Mouse (Mus musculus): ENCODE measurements around the gene Moap1. TPM values are rescaled to one million over a fixed set of nuclear protein-coding genes. Genes with fewer than 3 reads are reported as not detected.
A peak's percentile ranks its signal among the peaks of the same experiment; 100 is the strongest.

Gene Moap1
- polyA plus RNA-seq, 1 experiment from 2014 or later = 22.0 TPM

DNA sequence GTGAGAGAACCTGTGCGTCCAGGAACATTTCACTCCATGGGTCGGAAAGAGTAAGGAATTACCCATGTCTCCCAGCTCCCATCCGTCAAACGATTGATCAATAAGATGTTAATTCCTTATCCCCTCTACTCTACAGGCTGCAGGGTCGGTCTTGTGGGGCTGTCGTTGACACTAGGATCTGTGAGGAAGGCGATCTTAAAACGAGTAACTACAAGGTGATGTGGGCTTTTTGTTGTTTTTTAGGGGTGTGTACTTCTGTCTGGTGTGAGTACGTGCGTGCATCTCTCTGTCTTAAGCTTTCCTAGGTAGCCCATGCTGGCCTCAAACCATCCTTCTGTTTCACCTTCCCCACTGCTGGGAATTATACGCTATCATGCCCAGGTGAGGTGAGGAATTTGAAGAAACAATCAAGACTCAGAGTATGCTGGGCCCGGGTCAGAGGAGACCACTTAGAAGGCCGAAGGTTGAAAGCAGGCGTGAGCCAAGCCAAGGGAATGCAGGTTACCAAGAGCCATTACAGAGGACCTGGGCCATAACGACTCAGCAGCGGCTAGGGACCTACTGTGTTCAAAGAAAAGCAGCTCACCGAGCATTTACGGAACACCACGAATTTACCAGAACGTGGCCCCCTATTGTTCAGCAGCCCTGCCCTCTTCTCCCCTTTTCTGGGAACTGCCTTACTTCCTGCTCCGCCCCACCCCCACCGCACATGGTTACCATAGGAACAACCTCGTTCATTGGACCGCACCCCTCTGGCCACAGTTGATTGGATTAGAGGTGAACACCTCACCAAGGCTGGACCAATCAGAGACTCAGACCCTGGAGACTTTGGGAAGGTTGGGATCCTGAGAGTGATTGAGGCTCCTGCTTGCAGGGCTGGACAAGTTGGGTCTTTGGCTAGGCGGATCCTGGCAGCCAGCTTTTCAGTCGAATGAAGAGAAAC is 13.3 kb downstream of the Moap1 start:
- H3K4me3 ChIP-seq (ENCODE audit: low read length) = peak overlapping the region; percentile 31; the same call in 1 of the 2 replicates
- no peaks in the 10 kb centered on the region for H3K36me3 ChIP-seq (ENCODE audit: control insufficient read depth, insufficient read depth, low read length)
- peak overlapping the region; percentile 50 for H3K4me2 ChIP-seq (ENCODE audit: low read depth, low read length)
- peak; percentile 95 for ATAC-seq (ENCODE audit: low read depth)
- H3K27ac ChIP-seq (ENCODE audit: low read length) = 0 out of 2 replicates have a peak overlapping the region, but pooled peaks have one; percentile 23
- H3K9ac ChIP-seq (ENCODE audit: low read length) = no peak overlapping the region
- 33% methylated on average over 26 of the region's 26 CpGs for WGBS
- H3K27me3 ChIP-seq (ENCODE audit: control insufficient read depth, insufficient read depth, low read depth, low read length) = no peaks in the 10 kb centered on the region
- peaks cover 9% of the 10 kb centered on the region for H3K4me1 ChIP-seq (replicated peaks; ENCODE audit: control insufficient read depth, insufficient read depth, low read length)
- H3K9me3 ChIP-seq (ENCODE audit: control insufficient read depth, low read length) = no peaks in the 10 kb centered on the region

GRCm38 (mm10) chr12:102725761-102726175 is 17.7 kb downstream of the Moap1 start:
- ATAC-seq (ENCODE audit: low read depth) = no peak
- WGBS = 65% methylated on average over 7 of the region's 7 CpGs
- Histone ChIP-seq H3K27me3 (ENCODE audit: control insufficient read depth, insufficient read depth, low read depth, low read length) (no peaks in the 10 kb centered on the region), H3K27ac (ENCODE audit: low read length) (no peak overlapping the region), H3K4me3 (ENCODE audit: low read length) (no peak overlapping the region), H3K36me3 (ENCODE audit: control insufficient read depth, insufficient read depth, low read length) (no peaks in the 10 kb centered on the region), H3K4me1 (replicated peaks; ENCODE audit: control insufficient read depth, insufficient read depth, low read length) (peaks cover 6% of the 10 kb centered on the region), H3K9me3 (ENCODE audit: control insufficient read depth, low read length) (no peaks in the 10 kb centered on the region), H3K9ac (ENCODE audit: low read length) (no peak overlapping the region), H3K4me2 (ENCODE audit: low read depth, low read length) (no peak overlapping the region)

DNA sequence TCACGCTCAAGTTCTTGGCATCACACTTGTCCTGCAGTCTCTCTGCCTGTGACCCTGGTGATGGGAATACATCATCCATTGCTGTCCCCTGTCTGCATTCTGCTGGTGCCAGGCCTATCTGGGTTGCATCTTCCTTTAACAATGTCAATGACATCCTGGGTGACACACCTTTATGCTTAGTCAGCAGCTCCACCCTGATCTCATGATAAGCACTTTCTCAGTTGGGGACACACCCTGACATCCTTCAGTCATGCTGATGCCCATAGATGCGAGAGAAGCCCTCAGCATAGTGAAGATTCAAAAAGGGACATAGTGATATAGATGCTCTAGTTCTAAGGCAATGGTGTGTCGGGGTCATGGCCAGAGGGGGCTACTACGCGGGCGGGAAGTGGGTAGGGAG is 18.3 kb downstream of the Moap1 start:
- Histone ChIP-seq H3K4me2 (ENCODE audit: low read depth, low read length) (no peak overlapping the region), H3K4me3 (ENCODE audit: low read length) (no peak overlapping the region), H3K9me3 (ENCODE audit: control insufficient read depth, low read length) (no peaks in the 10 kb centered on the region), H3K27ac (ENCODE audit: low read length) (no peak overlapping the region), H3K27me3 (ENCODE audit: control insufficient read depth, insufficient read depth, low read depth, low read length) (no peaks in the 10 kb centered on the region), H3K9ac (ENCODE audit: low read length) (no peak overlapping the region), H3K36me3 (ENCODE audit: control insufficient read depth, insufficient read depth, low read length) (no peaks in the 10 kb centered on the region), H3K4me1 (replicated peaks; ENCODE audit: control insufficient read depth, insufficient read depth, low read length) (peaks cover 1% of the 10 kb centered on the region; the same call in 1 of the 2 replicates)
- 90% methylated on average over 6 of the region's 6 CpGs for WGBS
- ATAC-seq (ENCODE audit: low read depth) = no peak

- ATAC-seq (ENCODE audit: low read depth) = no peak
- no peaks in the 10 kb centered on the region for H3K27me3 ChIP-seq (ENCODE audit: control insufficient read depth, insufficient read depth, low read depth, low read length)
- H3K4me2 ChIP-seq (ENCODE audit: low read depth, low read length) = no peak overlapping the region
- no peaks in the 10 kb centered on the region for H3K36me3 ChIP-seq (ENCODE audit: control insufficient read depth, insufficient read depth, low read length)
- no peak overlapping the region for H3K4me3 ChIP-seq (ENCODE audit: low read length)
- no peaks in the 10 kb centered on the region for H3K9me3 ChIP-seq (ENCODE audit: control insufficient read depth, low read length)
- no peak overlapping the region for H3K27ac ChIP-seq (ENCODE audit: low read length)
- 64% methylated on average over 6 of the region's 6 CpGs for WGBS
- H3K9ac ChIP-seq (ENCODE audit: low read length) = no peak overlapping the region
- no peaks in the 10 kb centered on the region for H3K4me1 ChIP-seq (replicated peaks; ENCODE audit: control insufficient read depth, insufficient read depth, low read length)
Measured at GRCm38 (mm10) chr12:102723861-102724260, 19.6 kb downstream of the Moap1 start.

GRCm38 (mm10) chr12:102722966-102723365 is 20.5 kb downstream of the Moap1 start:
- H3K9ac ChIP-seq (ENCODE audit: low read length) = no peak overlapping the region
- no peak overlapping the region for H3K27ac ChIP-seq (ENCODE audit: low read length)
- no peaks in the 10 kb centered on the region for H3K9me3 ChIP-seq (ENCODE audit: control insufficient read depth, low read length)
- H3K4me1 ChIP-seq (replicated peaks; ENCODE audit: control insufficient read depth, insufficient read depth, low read length) = no peaks in the 10 kb centered on the region
- 65% methylated on average over 8 of the region's 8 CpGs for WGBS
- no peaks in the 10 kb centered on the region for H3K27me3 ChIP-seq (ENCODE audit: control insufficient read depth, insufficient read depth, low read depth, low read length)
- no peak overlapping the region for H3K4me3 ChIP-seq (ENCODE audit: low read length)
- H3K4me2 ChIP-seq (ENCODE audit: low read depth, low read length) = no peak overlapping the region
- H3K36me3 ChIP-seq (ENCODE audit: control insufficient read depth, insufficient read depth, low read length) = no peaks in the 10 kb centered on the region
- ATAC-seq (ENCODE audit: low read depth) = no peak

- no peak overlapping the region for H3K4me3 ChIP-seq (ENCODE audit: low read length)
- WGBS = 39% methylated on average over 11 of the region's 11 CpGs
- no peaks in the 10 kb centered on the region for H3K4me1 ChIP-seq (replicated peaks; ENCODE audit: control insufficient read depth, insufficient read depth, low read length)
- H3K36me3 ChIP-seq (ENCODE audit: control insufficient read depth, insufficient read depth, low read length) = no peaks in the 10 kb centered on the region
- H3K9me3 ChIP-seq (ENCODE audit: control insufficient read depth, low read length) = no peaks in the 10 kb centered on the region
- no peaks in the 10 kb centered on the region for H3K27me3 ChIP-seq (ENCODE audit: control insufficient read depth, insufficient read depth, low read depth, low read length)
- no peak overlapping the region for H3K4me2 ChIP-seq (ENCODE audit: low read depth, low read length)
- ATAC-seq (ENCODE audit: low read depth) = no peak
- no peak overlapping the region for H3K27ac ChIP-seq (ENCODE audit: low read length)
- no peak overlapping the region for H3K9ac ChIP-seq (ENCODE audit: low read length)
Measured at GRCm38 (mm10) chr12:102722451-102722850, 21.0 kb downstream of the Moap1 start.

DNA sequence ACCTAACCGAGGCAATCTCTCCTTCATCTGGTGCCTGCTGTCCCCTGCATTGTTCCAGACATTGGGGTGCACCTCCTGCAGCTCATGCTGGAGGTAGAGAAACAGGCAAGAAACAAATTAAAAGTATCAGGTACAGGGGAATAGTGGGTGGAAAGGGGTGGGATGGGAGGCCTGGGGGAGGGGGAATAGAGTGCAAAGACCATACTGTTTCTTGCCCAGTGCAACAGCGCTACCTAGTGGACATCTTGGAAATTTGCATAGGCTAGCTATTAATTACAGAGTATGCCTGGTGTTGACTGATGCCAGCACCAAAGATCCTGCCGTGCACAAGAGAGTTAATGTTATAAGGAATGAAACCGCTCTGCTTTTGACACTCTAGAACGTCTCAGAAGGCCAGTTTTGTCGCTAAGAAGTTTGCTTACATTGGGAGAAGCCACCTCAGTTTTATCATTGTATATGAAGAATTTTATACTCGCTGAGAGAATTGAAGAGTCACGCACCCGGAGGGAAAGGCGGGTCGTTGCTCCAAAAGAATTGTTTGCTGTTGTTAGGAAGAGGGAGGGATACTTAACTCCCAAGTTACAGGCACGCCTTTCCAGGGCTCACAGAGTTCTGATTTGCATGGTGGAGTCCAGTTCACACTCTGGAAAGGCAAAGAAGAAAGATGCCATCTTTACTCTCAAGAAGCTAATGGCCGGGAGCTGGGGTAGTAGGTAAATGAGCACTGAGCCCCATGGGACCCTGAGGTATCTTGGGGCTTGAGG is 23.7 kb downstream of the Moap1 start:
- WGBS = 21% methylated on average over 13 of the region's 13 CpGs
- ATAC-seq (ENCODE audit: low read depth) = peak; percentile 52; the same call in 1 of the 2 replicates
- Histone ChIP-seq H3K4me1 (replicated peaks; ENCODE audit: control insufficient read depth, insufficient read depth, low read length) (no peaks in the 10 kb centered on the region), H3K36me3 (ENCODE audit: control insufficient read depth, insufficient read depth, low read length) (no peaks in the 10 kb centered on the region), H3K4me2 (ENCODE audit: low read depth, low read length) (0 out of 2 replicates have a peak overlapping the region, but pooled peaks have one; percentile 16), H3K27me3 (ENCODE audit: control insufficient read depth, insufficient read depth, low read depth, low read length) (no peaks in the 10 kb centered on the region), H3K4me3 (ENCODE audit: low read length) (no peak overlapping the region), H3K27ac (ENCODE audit: low read length) (no peak overlapping the region), H3K9me3 (ENCODE audit: control insufficient read depth, low read length) (no peaks in the 10 kb centered on the region), H3K9ac (ENCODE audit: low read length) (no peak overlapping the region)

GRCm38 (mm10) chr12:102714654-102715395 is 28.6 kb downstream of the Moap1 start:
- Histone ChIP-seq H3K4me3 (ENCODE audit: low read length) (no peak overlapping the region), H3K27ac (ENCODE audit: low read length) (no peak overlapping the region), H3K36me3 (ENCODE audit: control insufficient read depth, insufficient read depth, low read length) (no peaks in the 10 kb centered on the region), H3K4me2 (ENCODE audit: low read depth, low read length) (no peak overlapping the region), H3K9ac (ENCODE audit: low read length) (no peak overlapping the region), H3K4me1 (replicated peaks; ENCODE audit: control insufficient read depth, insufficient read depth, low read length) (no peaks in the 10 kb centered on the region), H3K9me3 (ENCODE audit: control insufficient read depth, low read length) (no peaks in the 10 kb centered on the region), H3K27me3 (ENCODE audit: control insufficient read depth, insufficient read depth, low read depth, low read length) (no peaks in the 10 kb centered on the region)
- 71% methylated on average over 10 of the region's 10 CpGs for WGBS
- no peak for ATAC-seq (ENCODE audit: low read depth)
